Comparison of ENCODE assay signal across 8 mouse cellular contexts in the genomic region with DNA sequence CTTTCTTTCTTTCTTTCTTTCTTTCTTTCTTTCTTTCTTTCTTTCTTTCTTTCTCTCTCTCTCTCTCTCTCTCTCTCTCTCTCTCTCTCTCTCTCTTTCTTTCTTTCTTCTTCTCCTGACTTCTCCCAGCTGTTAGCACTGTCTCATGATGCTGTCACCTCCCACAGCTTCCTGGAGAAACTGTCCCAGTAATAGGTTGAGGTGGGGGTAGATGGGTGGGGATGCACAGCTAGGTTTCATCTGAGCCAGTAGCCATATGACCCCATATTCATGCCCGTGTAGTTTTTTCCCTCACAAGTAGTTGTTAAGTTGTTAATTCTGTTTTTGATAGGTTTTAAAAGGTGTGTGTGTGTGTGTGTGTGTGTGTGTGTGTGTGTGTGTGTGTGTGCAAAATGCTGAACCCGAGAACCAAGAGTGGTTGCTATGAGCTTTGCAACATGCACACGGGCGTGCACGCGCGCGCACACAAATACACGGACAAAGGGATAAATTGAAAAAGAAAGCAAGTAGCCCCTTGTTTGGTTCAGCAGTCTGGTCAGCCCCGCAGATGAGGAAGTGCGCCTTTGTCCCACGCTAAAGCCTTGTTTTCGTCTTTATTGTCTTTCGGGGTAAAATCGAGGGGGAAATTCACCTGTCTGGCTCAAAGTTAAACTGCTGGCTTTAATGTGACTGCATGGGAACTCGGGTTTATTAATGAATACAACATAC.
A peak's percentile ranks its signal among the peaks of the same experiment; 100 is the strongest.
DNase-seq lines count a peak whose midpoint lies in the region; ATAC-seq and TF ChIP-seq lines count a peak whose summit lies in the region.

No protein-coding gene starts in this region.

- peak; percentile 57 for ATAC-seq in forebrain, embryonic 16.5 days
- ATAC-seq in limb, embryonic 12.5 days (ENCODE audit: insufficient number of reproducible peaks, insufficient read depth, low FRiP score, low TSS enrichment, low read depth) = peak; percentile 8; the same call in 1 of the 2 replicates
- peak; percentile 67 for ATAC-seq in midbrain, postnatal 0 days (ENCODE audit: low FRiP score)
- ATAC-seq in erythroid progenitor cell, adult 5-6 weeks (replicated peaks; ENCODE audit: low FRiP score, poor library complexity, severe bottlenecking) = no peak

- no peaks in the 10 kb centered on the region for H3K9me3 ChIP-seq in forebrain, embryonic 16.5 days (ENCODE audit: control insufficient read depth, low read length)
- no peaks in the 10 kb centered on the region for H3K9me3 ChIP-seq in limb, embryonic 12.5 days
- H3K9me3 ChIP-seq in midbrain, postnatal 0 days (ENCODE audit: low read length) = no peaks in the 10 kb centered on the region

- DNase-seq in layer of hippocampus, adult 2 months (ENCODE audit: low spot score in 2 of 2) = peak in 1 of 2 experiments; percentile 28
- DNase-seq in layer of hippocampus, adult 9-11 months = no peak
- DNase-seq in brain, embryonic 14.5 days (ENCODE audit: low read depth) = no peak
- peak; percentile 40 for DNase-seq in midbrain, postnatal 0 days (ENCODE audit: low spot score)
- no peak for DNase-seq in thymus, postnatal 14 days

- peak overlapping the region; percentile 58 for H3K9ac ChIP-seq in forebrain, embryonic 16.5 days (replicated peaks; ENCODE audit: low read depth, low read length)
- H3K9ac ChIP-seq in limb, embryonic 12.5 days (replicated peaks) = peak overlapping the region; percentile 50
- peak overlapping the region; percentile 52 for H3K9ac ChIP-seq in midbrain, postnatal 0 days (replicated peaks; ENCODE audit: low read length, poor library complexity, severe bottlenecking)

- H3K27me3 ChIP-seq in forebrain, embryonic 16.5 days (replicated peaks; ENCODE audit: control insufficient read depth, insufficient read depth, low read length) = no peaks in the 10 kb centered on the region; the same call in 1 of the 2 replicates
- peaks cover 5% of the 10 kb centered on the region; the same call in 1 of the 2 replicates for H3K27me3 ChIP-seq in limb, embryonic 12.5 days
- no peaks in the 10 kb centered on the region; the same call in 1 of the 2 replicates for H3K27me3 ChIP-seq in midbrain, postnatal 0 days (ENCODE audit: insufficient read depth, low read length)

- H3K36me3 ChIP-seq in forebrain, embryonic 16.5 days (ENCODE audit: control insufficient read depth, insufficient read depth) = no peaks in the 10 kb centered on the region
- H3K36me3 ChIP-seq in limb, embryonic 12.5 days = no peaks in the 10 kb centered on the region
- H3K36me3 ChIP-seq in midbrain, postnatal 0 days (ENCODE audit: insufficient read depth, low read length) = no peaks in the 10 kb centered on the region

- TF ChIP-seq POLR2A in brain, embryonic 14.5 days (IDR thresholded peaks at IDR 0.05; ENCODE audit: borderline replicate concordance, extremely low read depth, insufficient read depth, insufficient read length, poor library complexity, severe bottlenecking) = 0 out of 2 replicates have a peak, but pooled peaks have one; percentile 13

- H3K27ac ChIP-seq in layer of hippocampus, adult 2 months = peak overlapping the region; percentile 85
- H3K27ac ChIP-seq in forebrain, embryonic 16.5 days (ENCODE audit: low read length) = peak overlapping the region; percentile 55
- H3K27ac ChIP-seq in limb, embryonic 12.5 days = peak overlapping the region; percentile 51
- peak overlapping the region; percentile 39 for H3K27ac ChIP-seq in midbrain, postnatal 0 days (ENCODE audit: low read depth, low read length)

- TF ChIP-seq CTCF in layer of hippocampus, adult 2 months (conservative IDR thresholded peaks at IDR 0.05) = no peak
- no peak for TF ChIP-seq CTCF in brain, embryonic 14.5 days (IDR thresholded peaks at IDR 0.05; ENCODE audit: borderline replicate concordance, extremely low read depth, insufficient read depth, insufficient read length)
- TF ChIP-seq CTCF in midbrain, postnatal 0 days (IDR thresholded peaks at IDR 0.05) = no peak

- H3K4me1 ChIP-seq in forebrain, embryonic 16.5 days (replicated peaks; ENCODE audit: control insufficient read depth, insufficient read depth, low read length) = peaks cover 12% of the 10 kb centered on the region
- H3K4me1 ChIP-seq in limb, embryonic 12.5 days (replicated peaks) = peaks cover 26% of the 10 kb centered on the region
- peaks cover 7% of the 10 kb centered on the region; the same call in 1 of the 2 replicates for H3K4me1 ChIP-seq in midbrain, postnatal 0 days (ENCODE audit: insufficient read depth, low read length)

- H3K4me2 ChIP-seq in forebrain, embryonic 16.5 days (ENCODE audit: low read length) = peak overlapping the region; percentile 66
- peak overlapping the region; percentile 58 for H3K4me2 ChIP-seq in limb, embryonic 12.5 days
- H3K4me2 ChIP-seq in midbrain, postnatal 0 days (ENCODE audit: low read depth, low read length, poor library complexity, severe bottlenecking) = peak overlapping the region; percentile 47

- under 1% methylated on average over 16 of the region's 16 CpGs for WGBS in forebrain, embryonic 16.5 days
- WGBS in limb, embryonic 12.5 days = 4% methylated on average over 16 of the region's 16 CpGs
- WGBS in midbrain, postnatal 0 days = 2% methylated on average over 16 of the region's 16 CpGs

- peak overlapping the region; percentile 56 for H3K4me3 ChIP-seq in layer of hippocampus, adult 2 months
- peak overlapping the region; percentile 36 for H3K4me3 ChIP-seq in forebrain, embryonic 16.5 days (replicated peaks; ENCODE audit: low read length)
- peak overlapping the region; percentile 29 for H3K4me3 ChIP-seq in limb, embryonic 12.5 days (replicated peaks)
- peak overlapping the region; percentile 22 for H3K4me3 ChIP-seq in midbrain, postnatal 0 days (ENCODE audit: low read depth, low read length)
